Mouse (Mus musculus): ENCODE results near the gene Clk1. TPM values are rescaled to one million over a fixed set of nuclear protein-coding genes. Genes with fewer than 3 reads are reported as not detected.

Clk1 gene
- polyA plus RNA-seq, 1 experiment from 2014 or later: 170 TPM

DNA sequence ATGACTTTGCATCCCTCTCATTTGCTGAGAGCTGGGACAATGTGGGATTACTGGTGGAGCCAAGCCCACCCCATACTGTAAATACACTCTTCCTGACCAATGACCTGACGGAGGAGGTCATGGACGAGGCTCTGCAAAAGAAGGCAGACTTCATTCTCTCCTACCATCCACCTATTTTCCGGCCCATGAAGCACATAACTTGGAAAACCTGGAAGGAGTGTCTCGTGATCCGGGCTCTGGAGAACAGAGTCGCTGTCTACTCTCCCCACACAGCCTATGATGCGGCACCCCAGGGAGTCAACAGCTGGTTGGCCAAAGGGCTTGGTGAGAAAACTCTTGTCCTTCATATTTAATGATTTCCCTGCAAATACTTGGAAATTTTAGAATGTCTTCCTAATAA is 23.9 kb upstream of the Clk1 start:
- Histone ChIP-seq H3K36me3 (ENCODE audit: control insufficient read depth, insufficient read depth, low read length) (peaks cover 37% of the 10 kb centered on the region), H3K27me3 (replicated peaks; ENCODE audit: control insufficient read depth, insufficient read depth, low read length) (no peaks in the 10 kb centered on the region), H3K9ac (ENCODE audit: low read length) (no peak overlapping the region), H3K4me2 (ENCODE audit: low read length) (no peak overlapping the region), H3K4me1 (replicated peaks; ENCODE audit: control insufficient read depth, insufficient read depth, low read length) (peaks cover 11% of the 10 kb centered on the region), H3K9me3 (ENCODE audit: control insufficient read depth, low read length) (no peaks in the 10 kb centered on the region), H3K4me3 (ENCODE audit: low read depth, low read length) (no peak overlapping the region), H3K27ac (ENCODE audit: low read depth) (no peak overlapping the region)
- ATAC-seq (replicated peaks; ENCODE audit: low FRiP score, low TSS enrichment, low read depth) (no peak), DNase-seq (ENCODE audit: low spot score) (no peak)
- WGBS: 88% methylated on average over 7 of the region's 7 CpGs

- H3K4me3 ChIP-seq (ENCODE audit: low read depth, low read length): peak overlapping the region; percentile 61
- no peaks in the 10 kb centered on the region for H3K9me3 ChIP-seq (ENCODE audit: control insufficient read depth, low read length)
- peak overlapping the region; percentile 87 for H3K27ac ChIP-seq (ENCODE audit: low read depth)
- H3K27me3 ChIP-seq (replicated peaks; ENCODE audit: control insufficient read depth, insufficient read depth, low read length): no peaks in the 10 kb centered on the region
- H3K9ac ChIP-seq (ENCODE audit: low read length): peak overlapping the region; percentile 79
- DNase-seq (ENCODE audit: low spot score): no peak
- H3K4me2 ChIP-seq (ENCODE audit: low read length): peak overlapping the region; percentile 84
- no peak for ATAC-seq (replicated peaks; ENCODE audit: low FRiP score, low TSS enrichment, low read depth)
- H3K4me1 ChIP-seq (replicated peaks; ENCODE audit: control insufficient read depth, insufficient read depth, low read length): peaks cover 11% of the 10 kb centered on the region
- H3K36me3 ChIP-seq (ENCODE audit: control insufficient read depth, insufficient read depth, low read length): peaks cover 37% of the 10 kb centered on the region
- 13% methylated on average over 11 of the region's 11 CpGs for WGBS
Observed at GRCm38 (mm10) chr1:58445861-58446260, 22.0 kb upstream of the Clk1 start.

DNA sequence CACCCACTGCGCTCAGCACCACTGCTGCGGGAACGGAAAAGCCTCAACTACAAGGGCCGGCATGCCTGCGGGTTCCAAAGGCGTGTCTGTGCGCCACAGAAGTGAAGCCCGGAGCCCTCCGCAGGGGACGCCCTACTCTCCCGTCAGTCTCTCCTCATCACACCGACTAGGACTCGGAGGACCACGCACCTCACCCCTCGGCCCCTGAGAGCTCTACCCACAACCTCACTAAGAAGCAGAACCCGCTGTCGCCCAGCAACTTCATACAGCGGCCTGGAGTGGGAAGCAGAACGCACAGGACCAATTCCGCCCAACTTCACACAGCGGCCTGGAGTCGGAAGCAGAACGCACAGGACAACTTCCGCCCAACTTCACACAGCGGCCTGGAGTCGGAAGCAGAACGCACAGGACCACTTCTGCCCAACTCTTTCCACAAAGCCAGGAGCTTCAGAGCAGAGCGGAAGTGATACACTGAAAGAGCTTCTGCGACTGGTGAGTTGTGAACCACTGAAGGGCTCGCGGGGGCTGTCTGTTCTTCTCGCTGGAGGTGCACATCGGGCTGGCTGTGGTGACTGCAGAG is 21.4 kb upstream of the Clk1 start, which contains the start of the genes Nif3l1 and Ppil3:
Gene Nif3l1, plus strand, starts transcription at position 9 of the 580 bp plus-strand sequence.
Gene Ppil3, minus strand, starts transcription at position 344 of the 580 bp plus-strand sequence.
- peak; percentile 92 for ATAC-seq (replicated peaks; ENCODE audit: low FRiP score, low TSS enrichment, low read depth)

DNA sequence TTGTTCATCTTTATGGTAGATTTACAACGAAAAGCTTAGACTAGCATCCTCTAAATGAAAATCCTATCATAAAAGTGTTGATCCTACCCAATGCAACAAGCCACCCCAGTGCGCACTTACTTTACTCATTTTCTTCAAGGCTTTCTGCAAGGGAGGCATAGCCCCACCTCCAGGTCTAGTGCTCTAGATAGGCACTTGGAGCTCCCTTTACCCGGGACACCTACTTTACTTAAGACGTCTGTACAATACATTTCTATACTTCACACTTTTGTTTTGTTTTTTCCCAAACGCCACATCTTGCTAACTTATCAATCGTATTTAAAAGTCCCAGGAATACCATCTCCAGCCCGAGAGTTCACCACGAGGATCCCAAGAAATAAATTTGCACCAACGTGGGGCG is 20.8 kb upstream of the Clk1 start:
- H3K27me3 ChIP-seq (replicated peaks; ENCODE audit: control insufficient read depth, insufficient read depth, low read length): no peaks in the 10 kb centered on the region
- H3K27ac ChIP-seq (ENCODE audit: low read depth): peak overlapping the region; percentile 87
- H3K36me3 ChIP-seq (ENCODE audit: control insufficient read depth, insufficient read depth, low read length): peaks cover 41% of the 10 kb centered on the region
- peaks cover 11% of the 10 kb centered on the region for H3K4me1 ChIP-seq (replicated peaks; ENCODE audit: control insufficient read depth, insufficient read depth, low read length)
- WGBS: 9% methylated on average over 10 of the region's 10 CpGs
- H3K9me3 ChIP-seq (ENCODE audit: control insufficient read depth, low read length): no peaks in the 10 kb centered on the region
- DNase-seq (ENCODE audit: low spot score): no peak
- peak overlapping the region; percentile 79 for H3K9ac ChIP-seq (ENCODE audit: low read length)
- H3K4me3 ChIP-seq (ENCODE audit: low read depth, low read length): peak overlapping the region; percentile 61
- peak overlapping the region; percentile 84 for H3K4me2 ChIP-seq (ENCODE audit: low read length)
- no peak for ATAC-seq (replicated peaks; ENCODE audit: low FRiP score, low TSS enrichment, low read depth)

More for the DNA sequence above, 21.4 kb upstream of the Clk1 start, which contains the start of the genes Nif3l1 and Ppil3:
- Histone ChIP-seq H3K9me3 (ENCODE audit: control insufficient read depth, low read length) (no peaks in the 10 kb centered on the region), H3K4me1 (replicated peaks; ENCODE audit: control insufficient read depth, insufficient read depth, low read length) (peaks cover 11% of the 10 kb centered on the region), H3K4me3 (ENCODE audit: low read depth, low read length) (peak within 1 kb of the TSS; percentile 61), H3K9ac (ENCODE audit: low read length) (peak within 1 kb of the TSS; percentile 79), H3K27me3 (replicated peaks; ENCODE audit: control insufficient read depth, insufficient read depth, low read length) (no peaks in the 10 kb centered on the region), H3K4me2 (ENCODE audit: low read length) (peak within 1 kb of the TSS; percentile 84), H3K27ac (ENCODE audit: low read depth) (peak within 1 kb of the TSS; percentile 87), H3K36me3 (ENCODE audit: control insufficient read depth, insufficient read depth, low read length) (peaks cover 37% of the 10 kb centered on the region)
- WGBS: under 1% methylated on average over 33 of the region's 33 CpGs
- DNase-seq (ENCODE audit: low spot score): peak; percentile 93

DNA sequence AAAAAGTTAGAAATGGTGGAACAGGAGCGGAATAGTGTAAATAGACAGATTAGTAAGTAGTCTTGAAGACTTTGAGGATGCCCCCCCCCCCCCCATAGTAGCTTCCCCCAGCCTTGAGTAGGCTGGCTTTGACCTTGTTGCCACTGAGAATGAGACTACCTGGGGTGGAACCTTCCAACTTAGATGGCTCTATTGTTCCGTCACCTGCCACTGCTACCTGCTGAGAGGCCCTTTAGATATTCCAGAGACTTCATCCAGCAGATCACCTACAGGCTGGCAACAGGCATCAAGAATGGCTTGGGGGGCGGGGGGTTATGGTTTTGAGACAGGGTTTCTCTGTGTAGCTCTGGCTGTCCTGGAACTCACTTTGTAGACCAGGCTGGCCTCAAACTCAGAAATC is 685 bp upstream of the Clk1 start:
- Histone ChIP-seq H3K4me3 (ENCODE audit: low read depth, low read length) (no peak overlapping the region; the same call in 1 of the 2 replicates), H3K9ac (ENCODE audit: low read length) (no peak overlapping the region), H3K4me1 (replicated peaks; ENCODE audit: control insufficient read depth, insufficient read depth, low read length) (peaks cover 13% of the 10 kb centered on the region; the same call in 1 of the 2 replicates), H3K4me2 (ENCODE audit: low read length) (no peak overlapping the region), H3K9me3 (ENCODE audit: control insufficient read depth, low read length) (no peaks in the 10 kb centered on the region), H3K27ac (ENCODE audit: low read depth) (no peak overlapping the region), H3K27me3 (replicated peaks; ENCODE audit: control insufficient read depth, insufficient read depth, low read length) (no peaks in the 10 kb centered on the region), H3K36me3 (ENCODE audit: control insufficient read depth, insufficient read depth, low read length) (peaks cover 23% of the 10 kb centered on the region)
- WGBS: 86% methylated on average over 3 of the region's 3 CpGs
- DNase-seq (ENCODE audit: low spot score) (no peak), ATAC-seq (replicated peaks; ENCODE audit: low FRiP score, low TSS enrichment, low read depth) (no peak)

- Histone ChIP-seq H3K4me1 (replicated peaks; ENCODE audit: control insufficient read depth, insufficient read depth, low read length) (peaks cover 13% of the 10 kb centered on the region; the same call in 1 of the 2 replicates), H3K27me3 (replicated peaks; ENCODE audit: control insufficient read depth, insufficient read depth, low read length) (no peaks in the 10 kb centered on the region), H3K4me3 (ENCODE audit: low read depth, low read length) (peak overlapping the region; percentile 85), H3K9me3 (ENCODE audit: control insufficient read depth, low read length) (no peaks in the 10 kb centered on the region), H3K27ac (ENCODE audit: low read depth) (peak overlapping the region; percentile 99), H3K9ac (ENCODE audit: low read length) (peak overlapping the region; percentile 100), H3K4me2 (ENCODE audit: low read length) (peak overlapping the region; percentile 58), H3K36me3 (ENCODE audit: control insufficient read depth, insufficient read depth, low read length) (peaks cover 34% of the 10 kb centered on the region)
- 7% methylated on average over 13 of the region's 13 CpGs for WGBS
- ATAC-seq (replicated peaks; ENCODE audit: low FRiP score, low TSS enrichment, low read depth) (peak; percentile 42; the same call in 1 of the 2 replicates), DNase-seq (ENCODE audit: low spot score) (peak; percentile 75)
Observed at GRCm38 (mm10) chr1:58422879-58423278, 987 bp downstream of the Clk1 start.

DNA sequence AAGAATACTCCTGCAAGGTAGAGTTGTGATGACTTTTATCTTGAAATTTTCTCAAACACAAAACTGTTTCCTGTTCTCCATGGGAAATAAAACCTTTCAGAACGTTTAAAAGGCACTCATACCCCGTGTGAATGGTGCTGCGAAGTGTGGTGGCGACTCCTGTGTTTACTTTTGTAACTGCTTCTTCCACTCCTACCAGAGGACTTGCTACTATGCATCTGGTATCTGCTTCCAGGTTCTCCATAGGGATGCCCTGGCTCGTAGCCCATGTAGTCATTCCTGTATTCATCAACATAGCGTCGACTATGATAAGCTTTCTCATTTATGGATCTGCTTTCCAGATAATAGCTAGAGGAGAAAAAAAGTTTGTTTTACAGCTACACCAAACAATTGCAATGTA is 2.9 kb downstream of the Clk1 start:
- Histone ChIP-seq H3K4me2 (ENCODE audit: low read length) (no peak overlapping the region), H3K4me1 (replicated peaks; ENCODE audit: control insufficient read depth, insufficient read depth, low read length) (peaks cover 13% of the 10 kb centered on the region; the same call in 1 of the 2 replicates), H3K27ac (ENCODE audit: low read depth) (no peak overlapping the region), H3K9ac (ENCODE audit: low read length) (no peak overlapping the region), H3K36me3 (ENCODE audit: control insufficient read depth, insufficient read depth, low read length) (peaks cover 53% of the 10 kb centered on the region), H3K27me3 (replicated peaks; ENCODE audit: control insufficient read depth, insufficient read depth, low read length) (no peaks in the 10 kb centered on the region), H3K9me3 (ENCODE audit: control insufficient read depth, low read length) (no peaks in the 10 kb centered on the region), H3K4me3 (ENCODE audit: low read depth, low read length) (no peak overlapping the region)
- no peak for DNase-seq (ENCODE audit: low spot score)
- WGBS: 49% methylated on average over 7 of the region's 7 CpGs
- ATAC-seq (replicated peaks; ENCODE audit: low FRiP score, low TSS enrichment, low read depth): no peak

DNA sequence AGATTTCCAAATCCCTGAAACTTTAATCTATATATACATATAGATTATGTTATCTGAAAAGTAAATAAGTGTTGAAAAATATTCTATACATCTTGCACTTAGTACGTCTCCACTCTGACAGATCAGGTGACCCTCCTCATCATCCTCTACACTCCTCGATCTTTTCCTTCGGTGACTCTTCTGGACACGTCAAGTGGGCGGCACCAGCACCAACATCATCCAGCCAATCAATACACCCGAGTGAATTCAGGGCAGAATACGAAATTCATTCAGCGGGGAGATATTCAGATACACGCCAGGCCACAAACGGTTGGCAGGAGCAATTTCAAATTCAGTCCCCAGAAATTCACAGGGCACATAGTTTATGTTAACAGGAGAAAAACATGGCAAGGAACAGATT is 3.8 kb downstream of the Clk1 start:
- no peak overlapping the region for H3K27ac ChIP-seq (ENCODE audit: low read depth)
- peaks cover 13% of the 10 kb centered on the region; the same call in 1 of the 2 replicates for H3K4me1 ChIP-seq (replicated peaks; ENCODE audit: control insufficient read depth, insufficient read depth, low read length)
- 81% methylated on average over 10 of the region's 10 CpGs for WGBS
- peaks cover 62% of the 10 kb centered on the region for H3K36me3 ChIP-seq (ENCODE audit: control insufficient read depth, insufficient read depth, low read length)
- no peak overlapping the region for H3K9ac ChIP-seq (ENCODE audit: low read length)
- no peak overlapping the region for H3K4me2 ChIP-seq (ENCODE audit: low read length)
- H3K4me3 ChIP-seq (ENCODE audit: low read depth, low read length): no peak overlapping the region
- no peak for DNase-seq (ENCODE audit: low spot score)
- ATAC-seq (replicated peaks; ENCODE audit: low FRiP score, low TSS enrichment, low read depth): no peak
- H3K9me3 ChIP-seq (ENCODE audit: control insufficient read depth, low read length): no peaks in the 10 kb centered on the region
- H3K27me3 ChIP-seq (replicated peaks; ENCODE audit: control insufficient read depth, insufficient read depth, low read length): no peaks in the 10 kb centered on the region

DNA sequence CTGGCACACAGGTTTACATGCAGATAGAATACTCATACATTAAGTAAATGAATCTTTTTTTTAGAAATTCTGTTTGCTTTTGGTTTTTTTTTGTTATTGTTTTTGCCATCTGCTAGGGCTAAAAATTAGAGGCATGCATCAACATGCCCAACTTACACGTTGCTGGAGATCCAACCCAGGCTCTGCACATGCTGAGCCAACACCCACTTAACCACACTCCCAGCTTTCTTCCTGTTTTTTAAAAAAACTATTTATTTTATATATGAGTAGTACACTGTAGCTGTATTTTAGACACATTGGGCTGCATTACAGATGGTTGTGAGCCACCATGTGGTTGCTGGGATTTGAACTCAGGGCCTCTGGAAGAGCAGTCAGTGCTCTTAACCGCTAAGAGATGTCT is 7.8 kb downstream of the Clk1 start:
- Histone ChIP-seq H3K27ac (ENCODE audit: low read depth) (no peak overlapping the region), H3K9ac (ENCODE audit: low read length) (no peak overlapping the region), H3K27me3 (replicated peaks; ENCODE audit: control insufficient read depth, insufficient read depth, low read length) (no peaks in the 10 kb centered on the region), H3K4me2 (ENCODE audit: low read length) (no peak overlapping the region), H3K9me3 (ENCODE audit: control insufficient read depth, low read length) (no peaks in the 10 kb centered on the region), H3K4me1 (replicated peaks; ENCODE audit: control insufficient read depth, insufficient read depth, low read length) (0 out of 2 replicates have a peak, but pooled peaks cover 3% of the 10 kb centered on the region), H3K4me3 (ENCODE audit: low read depth, low read length) (no peak overlapping the region), H3K36me3 (ENCODE audit: control insufficient read depth, insufficient read depth, low read length) (peaks cover 93% of the 10 kb centered on the region)
- DNase-seq (ENCODE audit: low spot score): no peak
- 89% methylated on average over 2 of the region's 2 CpGs for WGBS
- ATAC-seq (replicated peaks; ENCODE audit: low FRiP score, low TSS enrichment, low read depth): no peak
